Mouse (Mus musculus) lung, postnatal 0 days (tissue): Measurements from ENCODE around the gene Tcl1.

ENCODE experiments used
- CTCF ChIP-seq: IDR thresholded peaks from 2 replicates; pipeline ENCODE4 v1.5.1; 2016; ENCODE audit warnings: antibody characterized with exemption, mild to moderate bottlenecking
- EP300 ChIP-seq: IDR thresholded peaks from 2 replicates; pipeline ENCODE4 v1.6.1; 2016; ENCODE audit warnings: antibody characterized with exemption, mild to moderate bottlenecking, control low read depth

DNA sequence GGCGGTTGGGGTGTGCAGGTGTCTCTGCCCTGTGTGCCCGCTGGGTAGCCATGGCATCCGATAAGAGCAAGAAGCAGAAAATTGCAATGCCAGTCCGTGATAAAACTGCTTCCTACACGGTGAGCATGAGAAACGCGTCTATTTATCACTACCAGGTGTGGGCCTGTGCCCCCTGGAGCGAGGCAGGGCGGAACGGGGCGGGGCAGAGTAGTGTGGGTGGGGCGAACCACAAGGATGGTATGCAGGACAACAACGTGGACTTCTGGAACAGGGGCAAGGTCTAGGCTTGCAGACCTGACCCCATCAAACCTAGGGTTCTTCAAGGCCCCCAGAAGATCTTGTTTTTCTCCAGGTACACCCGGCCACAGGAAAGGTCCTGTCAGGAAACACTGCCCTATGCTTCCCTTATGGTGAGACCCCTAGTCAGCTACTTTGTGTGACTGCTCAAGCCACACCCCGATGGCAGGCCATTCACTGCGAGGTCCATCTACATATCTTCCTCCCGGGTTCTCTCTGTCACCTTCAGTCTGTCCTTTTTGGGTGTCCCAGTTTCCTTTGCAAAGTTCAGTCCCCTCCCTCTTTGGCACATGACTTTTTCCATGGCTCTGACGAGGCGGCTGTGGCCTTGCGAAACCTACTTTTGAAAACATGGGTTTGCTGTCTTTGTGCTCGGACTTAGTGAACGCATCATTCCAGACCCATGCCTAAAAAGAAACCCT, at the start of gene Tcl1:
- TF ChIP-seq EP300 = no peak
- no peak for TF ChIP-seq CTCF
